Mouse (Mus musculus) cerebellum, adult (tissue): ENCODE results near the gene Copb1.
"Not testable (repeated sequence)": the region's sequence is repeated elsewhere in the genome, so short reads cannot be mapped to it uniquely, and the experiment has no call there.

ENCODE experiments used
- ATAC-seq: cut with Nextera tagmentation; 2 replicates; pipeline ENCODE4 v1.9.2; 2017; ENCODE audit warnings: mild to moderate bottlenecking, moderate library complexity, mixed read lengths; ENCODE audit not compliant: insufficient number of reproducible peaks, low FRiP score, low TSS enrichment

Copb1 gene

DNA sequence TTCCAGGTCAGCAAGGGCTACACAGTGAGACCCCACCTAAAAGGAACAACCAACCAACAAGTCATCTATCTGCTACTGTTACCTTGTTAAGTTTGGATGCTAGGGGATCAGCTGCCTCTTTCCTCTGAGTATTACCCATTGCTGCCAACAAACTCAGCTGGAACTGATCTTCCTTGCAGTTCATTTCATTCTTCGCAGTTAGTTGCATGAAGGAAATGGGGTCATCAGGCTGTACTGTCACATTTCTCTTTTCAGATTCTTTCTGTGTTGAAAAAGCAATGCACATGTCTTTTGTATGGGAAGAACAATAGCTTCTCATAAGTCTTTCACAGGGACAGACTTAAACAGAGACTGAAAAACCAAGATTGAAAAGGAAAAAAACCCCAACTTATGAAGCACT lies 28.0 kb downstream of the Copb1 start:
- ATAC-seq: no peak

DNA sequence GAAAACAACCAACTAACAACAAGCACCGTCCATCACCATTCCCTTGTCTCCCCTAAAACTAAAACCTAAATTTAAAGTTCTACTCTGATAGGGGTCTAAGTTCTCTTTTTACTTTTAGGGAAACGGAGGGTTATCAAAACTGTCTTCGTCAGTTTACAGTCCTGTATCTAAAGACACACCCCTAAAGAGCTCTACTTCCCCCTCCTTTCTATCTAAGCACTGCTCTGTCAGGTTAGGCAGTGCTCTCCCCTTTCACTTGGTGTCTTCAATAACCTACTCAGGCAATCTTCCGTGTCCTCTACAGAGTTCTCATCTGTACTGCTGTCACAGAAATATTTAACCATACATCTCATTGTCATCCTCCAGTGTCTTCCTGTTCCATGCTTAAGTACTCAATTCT lies 34.1 kb downstream of the Copb1 start:
- ATAC-seq: no peak

DNA sequence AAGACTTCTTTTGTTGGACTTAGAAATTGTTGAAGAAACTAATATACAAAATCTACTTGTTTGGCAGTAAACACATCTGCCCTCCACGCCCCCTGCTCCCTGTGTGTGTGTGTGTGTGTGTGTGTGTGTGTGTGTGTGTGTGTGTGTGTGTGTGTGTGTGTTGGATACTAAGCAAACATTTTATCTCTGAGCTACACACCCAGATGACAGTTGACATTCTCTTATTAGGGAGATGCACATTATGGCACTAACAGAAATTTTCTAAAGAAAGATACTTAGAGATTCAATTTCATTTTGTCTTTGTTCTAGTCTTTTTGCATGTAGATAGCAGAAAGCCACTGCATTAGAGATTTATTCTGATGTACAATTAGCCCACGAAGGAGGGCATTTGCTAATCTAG lies 37.6 kb downstream of the Copb1 start:
- no peak for ATAC-seq

DNA sequence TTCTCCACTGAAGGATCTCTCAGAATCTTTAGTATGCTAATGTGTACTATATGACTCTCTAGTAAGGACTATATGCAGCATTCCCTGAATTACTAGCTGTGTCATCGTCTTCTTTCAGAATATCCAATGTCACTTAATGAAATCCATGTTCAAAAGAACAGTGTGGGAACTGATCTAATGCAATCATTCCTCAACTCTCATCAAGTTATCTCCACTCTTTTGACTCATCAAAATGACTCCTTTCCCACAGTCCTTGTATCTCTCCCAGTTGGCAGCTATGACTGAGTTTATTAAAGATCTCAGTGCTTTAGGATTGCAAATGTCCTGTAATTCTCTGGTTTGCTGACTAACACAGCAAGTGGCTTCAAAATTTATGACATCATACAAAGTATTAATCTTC lies 40.1 kb downstream of the Copb1 start:
- no peak for ATAC-seq

DNA sequence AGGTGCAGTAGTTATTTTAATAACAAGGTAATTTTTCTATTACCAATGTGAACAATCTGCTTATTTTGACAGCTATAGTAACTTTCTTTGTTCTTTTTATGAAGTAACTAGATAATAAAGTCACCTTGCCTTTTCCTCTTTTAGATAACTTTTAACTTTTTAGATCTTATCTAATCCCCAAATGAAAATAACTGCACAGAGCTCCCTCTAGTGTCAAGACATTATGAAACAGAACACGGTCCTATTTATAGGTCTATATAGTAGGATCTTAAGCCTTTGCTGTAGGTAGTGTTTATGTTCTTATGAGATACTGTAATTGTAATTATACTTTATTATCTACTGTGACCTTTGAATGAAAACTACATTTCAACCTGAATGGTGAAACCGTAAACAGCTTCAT lies 41.0 kb downstream of the Copb1 start:
- no peak for ATAC-seq

DNA sequence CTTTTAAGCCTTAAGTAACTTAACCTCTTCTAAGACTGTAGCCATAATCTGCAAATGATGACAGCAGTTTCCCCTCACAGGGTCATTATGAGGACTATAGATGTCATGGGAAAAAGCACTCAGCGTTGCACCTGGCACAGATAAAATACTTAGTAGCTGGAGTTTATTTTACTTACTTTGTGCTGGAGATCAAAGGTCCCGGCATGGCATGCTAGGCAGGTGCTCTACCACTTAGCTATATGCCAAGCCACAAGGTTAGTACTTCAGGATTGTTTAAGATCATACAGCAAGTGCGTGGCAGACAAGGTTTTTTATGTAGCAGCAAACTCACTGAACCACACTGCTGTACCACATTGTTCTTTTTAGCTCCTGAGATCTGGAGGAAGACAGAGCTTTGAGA lies 43.9 kb downstream of the Copb1 start:
- no peak for ATAC-seq

DNA sequence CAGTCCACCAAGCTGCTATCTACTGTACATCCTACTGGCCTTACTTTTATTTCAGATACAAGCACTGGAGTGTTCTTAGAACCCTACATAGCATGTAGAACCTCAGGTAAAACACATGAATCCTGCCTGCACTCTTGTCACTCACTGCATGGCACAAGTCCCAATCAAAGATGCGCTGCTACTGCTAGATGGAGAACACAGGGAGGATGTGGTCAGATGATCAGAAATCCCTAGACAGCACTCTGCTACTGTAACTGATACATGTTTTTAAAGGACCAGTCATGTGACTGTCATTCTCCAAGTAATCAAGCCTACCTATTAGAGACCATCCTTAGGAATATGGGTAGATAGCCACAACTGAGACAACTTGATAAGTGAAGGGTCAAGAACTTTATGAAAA lies 44.7 kb downstream of the Copb1 start:
- ATAC-seq: no peak

DNA sequence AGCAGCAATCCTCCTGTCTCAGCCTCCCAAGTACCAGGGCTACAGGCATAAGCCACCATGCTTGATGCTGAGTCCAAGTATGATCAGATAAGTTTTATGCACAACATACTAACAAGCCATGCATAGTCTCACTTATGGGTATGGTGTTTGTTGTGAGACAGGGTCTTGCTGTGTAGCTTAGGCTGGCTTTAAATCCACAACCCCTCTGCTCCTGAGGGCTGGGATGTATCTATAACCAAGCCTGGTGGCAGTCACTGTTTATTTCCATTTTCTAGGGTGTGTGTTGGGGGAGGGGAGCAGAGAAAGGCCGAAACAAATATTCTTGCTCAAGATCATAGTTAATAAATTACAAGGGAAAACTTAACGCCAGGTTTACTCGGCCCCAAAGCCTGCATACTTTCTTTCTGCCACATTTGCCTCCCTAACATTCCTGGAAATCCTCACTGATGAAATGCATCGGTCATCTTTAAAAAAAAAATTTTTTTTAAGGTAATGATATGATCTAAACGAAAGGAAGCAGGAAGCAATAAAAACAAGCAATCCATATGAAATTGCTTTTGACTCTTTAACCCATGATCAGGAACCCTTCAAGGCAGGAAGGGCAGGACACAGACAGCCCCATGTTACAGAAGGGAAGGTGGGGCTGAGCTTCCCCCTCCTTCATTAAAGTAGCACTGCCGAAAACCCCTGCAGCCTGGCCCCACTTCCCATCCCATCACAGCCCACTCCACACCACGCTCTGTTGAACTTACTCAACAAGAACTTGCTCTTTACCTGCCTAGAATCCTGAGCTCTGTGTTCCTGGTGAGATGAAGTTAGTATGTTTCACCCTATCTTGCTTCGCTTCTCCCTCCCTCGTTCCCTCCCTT lies 50.8 kb downstream of the Copb1 start:
- no peak for ATAC-seq

DNA sequence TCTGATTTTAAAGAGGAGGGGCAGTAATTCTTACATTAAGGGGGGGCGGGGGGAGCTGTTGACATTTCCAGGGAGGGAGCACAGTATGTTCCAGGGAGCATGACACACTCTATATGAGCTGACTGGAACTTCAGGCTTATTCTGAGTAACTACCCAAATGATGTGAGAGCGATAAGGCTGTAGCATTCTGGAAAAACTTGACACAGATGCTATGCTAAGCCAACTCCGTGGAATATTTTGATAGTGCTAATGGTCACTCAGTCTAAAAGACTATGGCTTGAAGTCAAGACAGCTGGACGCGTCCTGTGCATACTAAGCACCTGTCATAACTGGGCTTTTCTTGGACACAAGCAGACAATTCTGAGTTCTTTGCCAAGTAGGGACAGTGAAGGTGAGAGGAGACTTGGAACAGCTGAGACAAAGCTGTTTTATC lies 51.5 kb downstream of the Copb1 start:
- ATAC-seq: no peak

DNA sequence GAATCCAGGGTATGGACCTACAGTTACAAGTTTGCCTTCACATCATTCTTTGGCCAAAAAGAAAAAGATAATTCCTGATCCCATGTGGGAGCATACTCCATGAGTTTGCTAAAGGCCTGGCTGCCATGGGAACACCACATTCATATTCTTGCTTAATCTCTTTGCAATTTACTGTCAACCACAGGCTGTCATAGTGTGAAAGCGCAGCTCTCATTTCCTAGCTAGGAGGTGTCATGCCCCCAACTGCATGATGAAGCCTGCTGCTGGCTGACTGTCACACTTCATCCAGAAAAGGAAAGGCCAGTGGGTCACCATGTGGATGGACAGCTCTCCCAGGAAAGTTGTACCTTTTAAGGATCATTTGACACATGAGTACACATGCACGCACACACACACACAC lies 53.9 kb downstream of the Copb1 start:
- ATAC-seq: no peak

DNA sequence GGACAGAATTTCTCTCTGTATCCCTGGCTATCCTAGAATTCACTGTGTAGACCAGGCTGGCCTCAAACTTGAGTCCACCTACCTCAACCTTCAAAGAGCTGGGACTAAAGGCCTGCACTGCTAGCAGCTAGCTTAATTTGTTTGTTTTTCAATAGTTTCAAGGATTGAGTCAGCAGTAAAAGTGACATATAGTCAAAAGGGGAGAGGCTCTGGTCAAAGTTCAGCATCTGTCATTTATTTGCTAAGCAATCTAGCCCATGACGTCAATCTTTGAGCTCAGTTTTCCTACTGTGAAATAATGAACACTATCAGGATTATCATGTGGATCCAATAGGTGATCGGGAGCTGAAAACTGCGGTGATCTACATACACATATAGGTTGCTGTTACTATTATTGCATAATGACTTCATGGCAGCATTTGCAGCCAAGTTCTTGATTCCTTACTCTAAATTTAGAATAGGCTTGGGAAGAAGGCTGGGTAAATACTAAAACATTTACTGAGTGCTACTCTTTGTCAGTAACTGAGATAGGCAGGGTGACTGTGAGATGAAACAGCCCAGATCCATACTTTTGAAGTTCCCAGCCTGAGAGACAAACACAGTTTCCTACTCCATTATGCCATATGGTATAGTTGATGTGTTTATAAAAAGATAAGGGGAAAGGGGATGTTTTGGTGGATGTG lies 54.9 kb downstream of the Copb1 start:
- no peak for ATAC-seq

DNA sequence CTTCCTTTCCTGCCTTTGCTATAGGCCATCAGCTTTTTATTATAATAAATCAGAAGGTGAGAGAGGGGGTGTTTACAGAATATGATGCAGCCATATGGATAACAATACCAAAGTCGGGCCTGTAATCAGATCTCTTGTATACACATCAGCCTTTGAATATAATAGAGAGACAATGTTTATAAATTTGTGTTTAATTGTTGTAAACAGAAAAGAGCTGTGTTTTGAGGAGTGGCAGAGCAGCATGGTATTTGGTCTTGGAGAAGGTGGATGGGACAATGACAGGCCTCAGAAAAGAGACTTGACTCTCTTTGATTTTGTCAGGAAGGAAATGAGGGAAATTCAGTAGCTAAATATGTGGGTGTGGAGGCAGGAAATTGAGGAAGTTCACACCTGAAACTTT lies 56.3 kb downstream of the Copb1 start:
- no peak for ATAC-seq

DNA sequence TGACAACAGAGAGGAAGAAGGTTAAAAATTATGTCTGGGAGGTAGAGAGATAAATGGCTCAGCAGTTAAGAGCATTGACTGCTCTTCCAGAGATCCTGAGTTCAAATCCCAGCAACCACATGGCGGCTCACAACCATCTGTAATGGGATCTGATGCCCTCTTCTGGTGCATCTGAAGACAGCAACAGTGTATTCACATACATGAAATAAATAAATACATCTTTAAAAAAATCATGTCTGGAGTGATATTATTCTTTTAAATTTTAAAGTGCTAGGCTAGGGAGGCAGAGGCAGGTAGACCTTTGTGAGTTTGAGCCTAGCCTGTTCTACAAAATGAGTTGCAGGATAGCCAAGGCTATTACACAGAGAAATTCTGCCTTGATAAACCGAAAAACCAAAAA lies 57.9 kb downstream of the Copb1 start:
- ATAC-seq: not testable (repeated sequence)

DNA sequence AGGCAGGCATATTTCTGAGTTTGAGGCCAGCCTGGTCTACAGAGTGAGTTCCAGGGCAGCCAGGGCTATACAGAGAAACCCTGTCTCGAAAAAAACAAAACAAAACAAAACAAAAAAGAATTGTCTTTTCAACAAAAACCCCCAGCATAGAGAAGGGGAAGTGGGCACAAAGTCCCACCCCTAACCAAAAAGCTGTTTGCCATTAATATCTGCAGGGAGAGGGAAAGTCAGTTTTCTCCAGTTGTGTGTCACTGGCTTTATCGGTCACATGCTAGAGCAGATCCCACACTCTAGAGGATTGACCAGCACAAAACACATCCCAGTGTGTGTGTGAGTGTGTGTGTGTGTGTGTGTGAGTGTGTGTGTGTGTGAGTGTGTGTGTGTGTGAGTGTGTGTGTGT lies 59.7 kb downstream of the Copb1 start:
- ATAC-seq: not testable (repeated sequence)

DNA sequence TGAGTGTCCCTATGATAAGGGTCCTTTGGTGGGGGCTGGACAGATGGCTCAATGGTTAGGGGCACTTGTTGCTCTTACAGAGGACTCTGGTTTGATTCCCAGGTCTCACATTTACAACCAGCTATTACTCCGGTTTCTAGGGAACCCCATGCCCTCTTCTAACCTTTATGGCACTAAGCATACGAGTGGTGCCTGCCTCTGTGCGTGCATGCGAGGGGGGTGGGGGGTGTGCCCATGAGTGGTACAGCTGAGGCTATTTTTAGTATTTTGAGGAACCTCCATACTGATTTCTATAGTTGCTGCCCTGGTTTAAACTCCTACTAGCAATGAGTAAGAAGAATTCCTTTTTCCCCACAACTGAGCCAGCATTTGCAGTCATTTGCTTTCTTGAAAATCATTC lies 60.3 kb downstream of the Copb1 start:
- no peak for ATAC-seq

DNA sequence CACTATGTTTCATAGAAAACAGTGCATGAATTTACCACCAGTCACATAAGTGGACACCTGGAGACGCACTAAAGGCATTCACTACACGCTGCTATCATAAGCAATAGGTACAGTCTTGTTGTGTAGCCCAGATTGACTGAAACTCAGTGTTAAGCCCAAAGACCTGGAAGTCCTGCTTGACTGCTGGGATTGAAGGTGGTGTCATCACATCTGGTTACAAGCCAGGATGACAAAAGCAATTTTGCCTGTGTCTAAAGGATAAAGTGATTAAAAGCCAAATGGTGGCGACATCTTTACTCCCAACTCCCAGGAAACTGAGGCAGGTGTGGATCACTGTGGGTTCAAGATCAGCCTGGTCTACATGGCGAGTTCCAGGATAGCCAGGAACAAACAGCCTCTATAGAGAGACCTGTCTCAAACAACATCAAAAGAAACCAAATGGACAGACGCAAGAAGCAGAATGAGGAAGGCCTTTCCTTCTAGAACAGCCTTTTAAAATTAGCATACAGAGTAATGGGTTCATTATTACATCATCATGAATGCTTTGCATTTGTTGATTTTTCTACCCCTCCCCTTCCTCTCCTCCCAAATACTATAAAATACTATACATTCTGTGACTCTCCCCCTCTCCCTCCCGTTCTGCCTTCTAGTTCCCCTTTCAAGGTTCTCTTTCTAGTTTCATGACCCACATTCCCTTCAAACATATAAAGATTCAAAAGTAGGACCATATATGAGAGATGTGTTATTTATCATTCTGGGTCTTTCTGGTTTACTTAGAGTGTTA lies 61.0 kb downstream of the Copb1 start:
- no peak for ATAC-seq

DNA sequence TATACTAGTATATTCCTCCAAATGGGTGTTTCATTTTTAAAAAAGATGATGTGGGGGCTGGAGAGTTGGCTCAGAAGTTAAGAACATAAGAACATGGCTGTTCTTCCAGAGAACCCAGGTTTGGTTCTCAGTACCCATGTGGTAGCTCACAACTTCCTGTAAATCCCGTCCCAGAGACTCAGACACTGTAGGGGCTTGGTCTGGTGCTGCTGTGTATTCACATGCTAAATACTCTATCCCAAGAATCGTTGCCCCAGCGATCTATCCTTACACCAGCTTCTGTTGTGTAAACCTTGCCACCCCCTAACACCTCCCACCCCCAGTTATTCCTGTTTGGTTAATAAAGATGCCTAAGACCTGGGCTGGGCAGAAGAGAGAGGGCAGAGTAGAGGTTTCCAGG lies 61.9 kb downstream of the Copb1 start:
- no peak for ATAC-seq

DNA sequence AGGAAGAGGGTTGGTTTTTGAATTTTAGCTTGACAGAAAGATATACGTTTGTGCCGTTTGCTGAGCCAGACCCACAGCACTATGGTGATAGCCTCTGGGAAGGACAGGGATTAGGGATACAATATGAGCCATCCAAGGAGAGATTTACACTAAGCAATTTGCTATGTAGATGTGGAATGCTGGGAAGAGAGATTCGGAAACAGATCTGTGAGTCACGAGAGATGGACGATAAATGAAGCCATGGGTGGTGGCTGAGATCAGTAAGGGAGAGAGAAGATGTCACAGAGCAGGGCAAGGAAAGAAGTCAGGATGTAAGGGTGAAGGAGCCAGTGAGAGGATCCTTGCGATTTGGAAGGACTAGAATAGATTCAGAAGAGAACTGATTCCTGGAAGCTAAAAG lies 71.1 kb downstream of the Copb1 start:
- ATAC-seq: no peak

DNA sequence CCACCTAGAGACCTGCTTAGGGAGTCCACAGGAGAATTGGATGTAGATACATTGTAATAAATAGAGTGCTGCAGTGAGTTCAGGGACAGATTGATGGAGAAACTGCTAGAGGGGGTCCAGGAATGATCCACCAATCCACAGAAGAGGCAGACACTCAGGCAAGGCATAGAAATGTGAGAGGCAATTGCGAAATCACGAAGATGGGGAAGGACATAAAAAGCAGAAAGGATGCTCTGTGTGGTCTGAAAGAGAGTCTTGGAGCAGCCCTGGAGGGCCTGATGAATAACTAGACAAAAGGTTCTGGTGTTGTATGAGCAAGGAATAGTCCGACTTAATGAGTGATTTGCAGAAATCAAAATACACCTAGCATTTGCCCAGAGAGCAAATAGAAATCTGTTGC lies 71.8 kb downstream of the Copb1 start:
- no peak for ATAC-seq

DNA sequence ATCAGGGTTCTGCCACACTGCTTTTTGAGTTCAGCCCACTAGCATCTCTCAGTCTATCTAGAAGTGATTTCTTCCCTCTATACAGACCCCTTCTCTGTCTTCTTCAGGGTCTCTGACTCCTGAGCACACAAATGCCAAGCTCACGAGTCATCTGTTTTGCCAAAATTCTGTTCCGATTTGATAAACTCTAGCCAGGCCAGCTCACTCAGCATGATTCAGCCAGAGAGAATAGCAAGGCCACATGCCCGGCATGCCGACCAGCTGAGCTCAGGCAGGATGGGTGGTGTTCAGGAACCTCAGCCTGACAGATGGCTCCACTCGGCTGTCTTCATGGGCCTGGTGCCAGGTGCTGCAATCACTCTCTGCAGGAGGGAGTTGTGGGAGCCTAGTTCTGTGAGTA lies 73.1 kb downstream of the Copb1 start:
- peak; percentile 92 for ATAC-seq

DNA sequence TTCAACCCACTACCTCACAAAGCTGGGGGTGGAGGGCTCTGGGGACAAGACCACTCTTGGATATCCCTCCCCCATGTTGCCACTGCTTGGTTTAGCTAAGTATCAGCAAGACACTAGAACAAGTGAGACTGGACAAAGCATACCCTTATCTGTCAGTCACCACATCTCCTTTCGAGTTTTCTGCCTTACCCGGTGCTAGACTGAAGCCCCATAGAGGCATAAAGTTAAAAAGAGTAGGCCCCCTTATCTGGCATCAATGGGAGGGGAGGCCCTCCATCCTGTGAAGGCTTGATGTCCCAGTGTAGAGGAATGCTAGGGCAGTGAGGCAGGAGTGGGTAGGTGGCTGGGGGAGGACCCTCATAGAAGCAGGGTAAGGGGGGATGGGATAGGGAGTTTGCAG lies 77.9 kb downstream of the Copb1 start:
- ATAC-seq: no peak
